Mouse (Mus musculus): ENCODE measurements around the gene Prkcb. TPM values are rescaled to one million over a fixed set of nuclear protein-coding genes. Genes with fewer than 3 reads are reported as not detected.

Gene Prkcb
- total and polyA plus RNA-seq, 3 experiments, result 3.6 to 4.5 (median 3.8) TPM

DNA sequence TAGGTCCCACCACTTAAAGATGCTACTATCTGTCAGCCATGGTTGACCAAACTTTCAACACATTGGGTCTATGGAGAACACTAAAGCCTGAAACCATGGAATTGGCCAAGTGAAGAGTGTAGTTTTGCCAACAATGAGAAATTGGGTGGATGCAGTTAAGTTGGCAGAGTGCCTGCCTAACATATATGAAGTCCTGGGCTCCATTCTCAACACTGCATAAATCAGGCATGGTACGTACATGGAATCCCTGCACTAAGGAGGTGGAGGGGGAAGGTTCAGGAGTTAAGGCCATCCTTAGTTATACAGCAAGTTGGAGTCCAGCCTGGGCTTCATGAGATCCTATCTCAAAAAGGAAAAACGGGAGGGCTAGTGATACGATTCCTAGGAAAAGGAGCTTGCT, 364.0 kb downstream of the Prkcb start:
- no peak for DNase-seq
- H3K4me1 ChIP-seq (ENCODE audit: control insufficient read depth, insufficient read depth, low read length), result no peaks in the 10 kb centered on the region
- 80% methylated on average over 3 of the region's 3 CpGs for WGBS
- TF ChIP-seq EP300 (IDR thresholded peaks at IDR 0.05; ENCODE audit: insufficient read depth, low read depth, low read length), result no peak
- TF ChIP-seq POLR2A (IDR thresholded peaks at IDR 0.05; ENCODE audit: insufficient read depth, low read depth, low read length), result no peak
- TF ChIP-seq CTCF (IDR thresholded peaks at IDR 0.05), result no peak
- intact Hi-C loops (cut with DNase I), result no loop called here
- H3K27ac ChIP-seq, result no peak overlapping the region
- no peaks in the 10 kb centered on the region for H3K27me3 ChIP-seq (ENCODE audit: control insufficient read depth, insufficient read depth, low read length)
- no peaks in the 10 kb centered on the region for H3K79me2 ChIP-seq (replicated peaks; ENCODE audit: control insufficient read depth, insufficient read depth, low read length)
- no peak overlapping the region for H3K4me3 ChIP-seq
- H3K9ac ChIP-seq (ENCODE audit: low read depth, low read length), result no peak overlapping the region
- H3K36me3 ChIP-seq (ENCODE audit: control insufficient read depth, insufficient read depth, low read length), result no peaks in the 10 kb centered on the region

DNA sequence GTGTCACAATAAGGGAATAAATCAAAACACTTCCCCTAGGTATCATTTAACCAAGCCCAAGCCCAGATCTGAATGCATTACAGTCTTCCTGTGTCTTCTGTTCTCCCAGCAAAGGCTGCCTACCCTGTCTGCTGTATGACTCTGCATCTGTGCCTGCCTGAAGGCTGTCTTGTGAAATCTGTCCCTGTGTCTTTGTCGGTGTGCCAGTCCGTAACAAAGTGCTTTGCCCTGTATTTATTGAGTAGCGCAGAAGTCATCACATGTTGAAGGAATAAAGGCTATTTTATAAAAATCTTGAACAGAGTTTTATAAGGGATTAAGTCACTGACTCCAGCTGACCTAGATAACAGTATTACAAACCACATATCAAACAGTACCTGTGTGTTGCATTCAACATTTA, 368.1 kb downstream of the Prkcb start:
- Histone ChIP-seq H3K36me3 (ENCODE audit: control insufficient read depth, insufficient read depth, low read length) (no peaks in the 10 kb centered on the region), H3K9ac (ENCODE audit: low read depth, low read length) (no peak overlapping the region), H3K79me2 (replicated peaks; ENCODE audit: control insufficient read depth, insufficient read depth, low read length) (no peaks in the 10 kb centered on the region), H3K4me1 (ENCODE audit: control insufficient read depth, insufficient read depth, low read length) (no peaks in the 10 kb centered on the region), H3K4me3 (no peak overlapping the region), H3K27me3 (ENCODE audit: control insufficient read depth, insufficient read depth, low read length) (no peaks in the 10 kb centered on the region), H3K27ac (no peak overlapping the region)
- DNase-seq, result no peak
- TF ChIP-seq POLR2A (IDR thresholded peaks at IDR 0.05; ENCODE audit: insufficient read depth, low read depth, low read length), result no peak
- no peak for TF ChIP-seq CTCF (IDR thresholded peaks at IDR 0.05)
- WGBS, result 89% methylated on average over 3 of the region's 3 CpGs
- intact Hi-C loops (cut with DNase I), result no loop called here

DNA sequence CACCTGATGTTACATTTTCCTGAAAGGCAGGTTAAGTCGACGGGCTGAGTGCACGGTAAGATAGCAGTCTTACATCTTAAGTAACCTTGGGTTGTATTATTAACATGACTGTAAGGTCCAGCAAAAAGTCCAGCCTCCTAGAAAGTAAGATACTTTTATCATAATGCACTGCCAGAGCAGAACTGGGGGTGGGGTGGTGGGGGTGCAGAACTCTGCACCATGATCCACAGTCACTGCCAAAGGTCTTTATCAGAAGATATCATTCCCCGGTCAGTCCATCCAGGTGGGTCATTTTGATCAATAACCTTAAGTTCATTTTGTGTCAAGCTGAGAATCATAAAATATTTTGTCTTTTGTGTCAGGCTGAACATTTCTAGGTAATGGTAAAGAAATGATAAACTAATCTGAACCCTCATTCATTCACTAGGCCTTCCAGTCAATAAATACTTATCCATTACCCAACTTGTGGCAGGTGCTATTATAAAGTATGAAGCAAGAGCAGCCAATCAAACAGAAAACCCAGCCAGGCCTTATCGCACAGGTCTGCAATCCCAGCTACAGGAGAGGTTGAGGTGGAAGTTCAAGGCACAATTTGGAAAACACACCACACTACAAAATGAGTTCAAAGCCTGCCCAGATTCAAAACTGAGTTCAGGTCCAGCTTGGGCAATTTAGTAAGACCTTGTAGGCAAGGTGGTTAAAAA, 369.0 kb downstream of the Prkcb start:
- TF ChIP-seq EP300 (IDR thresholded peaks at IDR 0.05; ENCODE audit: insufficient read depth, low read depth, low read length), result no peak
- no peak for TF ChIP-seq POLR2A (IDR thresholded peaks at IDR 0.05; ENCODE audit: insufficient read depth, low read depth, low read length)
- no peak for TF ChIP-seq CTCF (IDR thresholded peaks at IDR 0.05)
- intact Hi-C loops (cut with DNase I), result no loop called here
- H3K79me2 ChIP-seq (replicated peaks; ENCODE audit: control insufficient read depth, insufficient read depth, low read length), result no peaks in the 10 kb centered on the region
- H3K36me3 ChIP-seq (ENCODE audit: control insufficient read depth, insufficient read depth, low read length), result no peaks in the 10 kb centered on the region
- 89% methylated on average over 5 of the region's 5 CpGs for WGBS
- no peak overlapping the region for H3K4me3 ChIP-seq
- DNase-seq, result no peak
- H3K9ac ChIP-seq (ENCODE audit: low read depth, low read length), result no peak overlapping the region
- no peaks in the 10 kb centered on the region for H3K4me1 ChIP-seq (ENCODE audit: control insufficient read depth, insufficient read depth, low read length)
- no peak overlapping the region for H3K27ac ChIP-seq
- no peaks in the 10 kb centered on the region for H3K27me3 ChIP-seq (ENCODE audit: control insufficient read depth, insufficient read depth, low read length)

DNA sequence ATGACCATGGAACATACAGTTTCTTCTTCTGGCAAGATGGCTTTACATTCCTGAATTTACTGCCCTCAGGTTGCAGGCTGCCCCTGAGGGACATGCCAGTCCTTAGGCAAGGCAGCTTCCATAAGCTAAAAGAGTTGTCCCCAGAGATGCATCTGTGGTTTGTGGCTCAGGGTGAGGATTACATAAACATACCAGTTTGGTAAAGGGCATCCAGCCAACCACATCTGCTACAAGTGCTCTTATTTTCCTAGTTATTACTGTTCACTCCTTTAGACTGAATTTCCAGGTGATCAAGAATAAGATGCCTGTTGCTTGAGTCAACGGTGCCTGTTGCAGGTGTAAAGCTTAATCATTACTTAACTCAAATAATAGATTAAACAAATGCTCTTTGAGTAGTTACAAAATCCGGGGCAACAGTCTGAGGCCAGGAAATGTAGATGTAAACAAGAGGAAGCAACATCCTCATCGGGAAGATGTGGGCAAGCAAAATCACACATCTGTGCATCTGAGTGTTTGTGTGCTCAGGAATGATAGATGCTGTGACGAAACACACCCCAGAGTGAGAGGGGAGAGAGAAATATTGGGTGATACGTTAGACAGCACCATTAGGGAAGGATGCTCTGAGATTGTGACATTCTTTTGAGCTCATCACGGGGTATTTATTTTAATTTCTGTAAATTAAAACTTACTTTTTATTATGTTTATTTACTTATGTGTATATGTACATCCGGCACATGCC, 376.9 kb downstream of the Prkcb start:
- Histone ChIP-seq H3K9ac (ENCODE audit: low read depth, low read length) (no peak overlapping the region), H3K79me2 (replicated peaks; ENCODE audit: control insufficient read depth, insufficient read depth, low read length) (no peaks in the 10 kb centered on the region), H3K4me1 (ENCODE audit: control insufficient read depth, insufficient read depth, low read length) (no peaks in the 10 kb centered on the region), H3K27ac (no peak overlapping the region), H3K27me3 (ENCODE audit: control insufficient read depth, insufficient read depth, low read length) (no peaks in the 10 kb centered on the region; the same call in 1 of the 2 replicates), H3K4me3 (no peak overlapping the region), H3K36me3 (ENCODE audit: control insufficient read depth, insufficient read depth, low read length) (no peaks in the 10 kb centered on the region)
- TF ChIP-seq POLR2A (IDR thresholded peaks at IDR 0.05; ENCODE audit: insufficient read depth, low read depth, low read length) (no peak), EP300 (IDR thresholded peaks at IDR 0.05; ENCODE audit: insufficient read depth, low read depth, low read length) (no peak), CTCF (IDR thresholded peaks at IDR 0.05) (no peak)
- DNase-seq, result no peak
- intact Hi-C loops (cut with DNase I), result no loop called here
- WGBS, result 58% methylated on average over 7 of the region's 7 CpGs

DNA sequence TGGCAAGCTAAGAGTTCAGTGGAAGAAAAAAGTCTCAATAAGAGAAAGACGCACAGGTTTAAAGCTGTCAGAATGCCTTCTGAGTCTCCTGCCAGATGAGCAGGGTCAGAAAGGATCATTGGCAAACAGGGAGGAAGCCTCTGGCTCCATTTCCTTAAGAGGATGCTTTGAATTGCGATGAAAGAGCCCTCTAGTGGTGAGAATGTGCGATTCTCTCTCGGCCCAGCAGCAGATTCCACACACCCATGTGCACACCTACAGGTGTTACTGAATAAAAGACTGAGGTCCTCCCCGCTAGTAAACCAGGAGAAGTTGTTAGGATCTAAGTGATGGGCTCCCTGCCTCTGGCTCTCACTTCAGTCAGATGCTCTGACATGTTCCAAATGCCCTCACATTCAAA, 379.4 kb downstream of the Prkcb start:
- intact Hi-C loops (cut with DNase I), result no loop called here

DNA sequence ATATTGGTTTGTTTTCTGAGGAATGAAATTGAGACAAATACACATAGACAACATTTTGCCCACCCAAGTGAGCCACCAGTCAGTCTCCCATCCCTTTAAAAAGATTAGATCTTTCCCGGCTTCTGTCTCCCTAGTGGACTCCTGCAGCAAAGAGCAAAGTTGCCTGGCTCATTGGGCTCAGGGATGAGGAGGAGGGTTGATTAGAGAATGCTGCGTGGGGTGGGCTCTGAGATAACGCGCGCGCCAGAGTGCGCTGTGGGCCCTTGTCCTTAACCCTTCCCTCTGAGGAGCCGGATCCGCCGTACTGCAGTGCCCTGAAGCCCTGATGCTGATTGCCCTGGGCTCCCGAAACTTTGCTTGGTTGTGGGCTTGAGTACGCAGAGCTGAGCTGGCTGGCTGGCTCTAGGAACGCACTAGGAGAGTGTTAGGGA, 381.9 kb downstream of the Prkcb start, which contains the start of gene Cacng3:
Gene Cacng3, plus strand, starts transcription at position 51 of the 431 bp plus-strand sequence.
- Histone ChIP-seq H3K79me2 (replicated peaks; ENCODE audit: control insufficient read depth, insufficient read depth, low read length) (no peaks in the 10 kb centered on the region), H3K4me1 (ENCODE audit: control insufficient read depth, insufficient read depth, low read length) (no peaks in the 10 kb centered on the region), H3K27ac (no peak within 1 kb of the TSS), H3K4me3 (no peak within 1 kb of the TSS), H3K9ac (ENCODE audit: low read depth, low read length) (no peak within 1 kb of the TSS), H3K27me3 (ENCODE audit: control insufficient read depth, insufficient read depth, low read length) (peaks cover 1% of the 10 kb centered on the region; the same call in 1 of the 2 replicates), H3K36me3 (ENCODE audit: control insufficient read depth, insufficient read depth, low read length) (no peaks in the 10 kb centered on the region)
- DNase-seq, result no peak
- intact Hi-C loops (cut with DNase I), result loop anchor here (10.0 kb wide), 2 partner anchors 196 to 254 kb away; no protein-coding TSS in a partner anchor
- TF ChIP-seq CTCF (IDR thresholded peaks at IDR 0.05) (no peak), POLR2A (IDR thresholded peaks at IDR 0.05; ENCODE audit: insufficient read depth, low read depth, low read length) (no peak), EP300 (IDR thresholded peaks at IDR 0.05; ENCODE audit: insufficient read depth, low read depth, low read length) (no peak)
- 4% methylated on average over 13 of the region's 13 CpGs for WGBS

More for the DNA sequence above, 379.4 kb downstream of the Prkcb start:
- Histone ChIP-seq H3K27ac (no peak overlapping the region), H3K36me3 (ENCODE audit: control insufficient read depth, insufficient read depth, low read length) (no peaks in the 10 kb centered on the region), H3K9ac (ENCODE audit: low read depth, low read length) (no peak overlapping the region), H3K4me1 (ENCODE audit: control insufficient read depth, insufficient read depth, low read length) (no peaks in the 10 kb centered on the region), H3K79me2 (replicated peaks; ENCODE audit: control insufficient read depth, insufficient read depth, low read length) (no peaks in the 10 kb centered on the region), H3K27me3 (ENCODE audit: control insufficient read depth, insufficient read depth, low read length) (no peaks in the 10 kb centered on the region; the same call in 1 of the 2 replicates), H3K4me3 (no peak overlapping the region)
- 24% methylated on average over 5 of the region's 5 CpGs for WGBS
- DNase-seq, result no peak
- TF ChIP-seq EP300 (IDR thresholded peaks at IDR 0.05; ENCODE audit: insufficient read depth, low read depth, low read length), result no peak
- TF ChIP-seq CTCF (IDR thresholded peaks at IDR 0.05), result peak; percentile 68

Data from heart, adult 2 months (tissue).